Mouse (Mus musculus): ENCODE measurements around the gene Cyb5b. TPM values are rescaled to one million over a fixed set of nuclear protein-coding genes. Genes with fewer than 3 reads are reported as not detected.

The Cyb5b gene
- polyA plus RNA-seq, 1 experiment from 2014 or later, result 165 TPM

GRCm38 (mm10) chr8:107114150-107115007 is 36.1 kb upstream of the Cyb5b start:
- Histone ChIP-seq H3K27me3 (ENCODE audit: control insufficient read depth, insufficient read depth, low read length) (no peaks in the 10 kb centered on the region), H3K27ac (ENCODE audit: low read depth, low read length) (no peak overlapping the region), H3K4me1 (ENCODE audit: control insufficient read depth, insufficient read depth, low read length) (no peaks in the 10 kb centered on the region), H3K4me2 (ENCODE audit: low read depth) (no peak overlapping the region), H3K36me3 (ENCODE audit: control insufficient read depth, insufficient read depth, low read length) (no peaks in the 10 kb centered on the region), H3K9me3 (ENCODE audit: control insufficient read depth, low read length) (no peaks in the 10 kb centered on the region), H3K4me3 (ENCODE audit: low read depth, low read length) (no peak overlapping the region), H3K9ac (ENCODE audit: low read length) (no peak overlapping the region)
- WGBS, result 60% methylated on average over 19 of the region's 19 CpGs
- DNase-seq (ENCODE audit: low spot score) (no peak), ATAC-seq (ENCODE audit: insufficient read depth, low FRiP score, low TSS enrichment) (no peak)

GRCm38 (mm10) chr8:107115008-107115320 is 35.5 kb upstream of the Cyb5b start:
- ATAC-seq (ENCODE audit: insufficient read depth, low FRiP score, low TSS enrichment), result no peak
- Histone ChIP-seq H3K4me1 (ENCODE audit: control insufficient read depth, insufficient read depth, low read length) (no peaks in the 10 kb centered on the region), H3K9ac (ENCODE audit: low read length) (no peak overlapping the region), H3K4me2 (ENCODE audit: low read depth) (no peak overlapping the region), H3K27me3 (ENCODE audit: control insufficient read depth, insufficient read depth, low read length) (no peaks in the 10 kb centered on the region), H3K4me3 (ENCODE audit: low read depth, low read length) (no peak overlapping the region), H3K36me3 (ENCODE audit: control insufficient read depth, insufficient read depth, low read length) (no peaks in the 10 kb centered on the region), H3K27ac (ENCODE audit: low read depth, low read length) (no peak overlapping the region), H3K9me3 (ENCODE audit: control insufficient read depth, low read length) (no peaks in the 10 kb centered on the region)
- DNase-seq (ENCODE audit: low spot score), result no peak
- WGBS, result 70% methylated on average over 10 of the region's 10 CpGs

- no peak for ATAC-seq (ENCODE audit: insufficient read depth, low FRiP score, low TSS enrichment)
- peak; percentile 74 for DNase-seq (ENCODE audit: low spot score)
- H3K9ac ChIP-seq (ENCODE audit: low read length), result no peak overlapping the region
- H3K4me3 ChIP-seq (ENCODE audit: low read depth, low read length), result no peak overlapping the region
- no peaks in the 10 kb centered on the region for H3K9me3 ChIP-seq (ENCODE audit: control insufficient read depth, low read length)
- H3K27me3 ChIP-seq (ENCODE audit: control insufficient read depth, insufficient read depth, low read length), result no peaks in the 10 kb centered on the region
- 18% methylated on average over 11 of the region's 11 CpGs for WGBS
- no peak overlapping the region for H3K27ac ChIP-seq (ENCODE audit: low read depth, low read length)
- no peak overlapping the region for H3K4me2 ChIP-seq (ENCODE audit: low read depth)
- H3K36me3 ChIP-seq (ENCODE audit: control insufficient read depth, insufficient read depth, low read length), result no peaks in the 10 kb centered on the region
- H3K4me1 ChIP-seq (ENCODE audit: control insufficient read depth, insufficient read depth, low read length), result no peaks in the 10 kb centered on the region
Observed at GRCm38 (mm10) chr8:107116023-107116422, 34.4 kb upstream of the Cyb5b start.

GRCm38 (mm10) chr8:107117019-107117418 is 33.4 kb upstream of the Cyb5b start:
- Histone ChIP-seq H3K4me2 (ENCODE audit: low read depth) (no peak overlapping the region), H3K9me3 (ENCODE audit: control insufficient read depth, low read length) (no peaks in the 10 kb centered on the region), H3K9ac (ENCODE audit: low read length) (no peak overlapping the region), H3K4me3 (ENCODE audit: low read depth, low read length) (no peak overlapping the region), H3K27me3 (ENCODE audit: control insufficient read depth, insufficient read depth, low read length) (no peaks in the 10 kb centered on the region), H3K36me3 (ENCODE audit: control insufficient read depth, insufficient read depth, low read length) (no peaks in the 10 kb centered on the region), H3K4me1 (ENCODE audit: control insufficient read depth, insufficient read depth, low read length) (no peaks in the 10 kb centered on the region), H3K27ac (ENCODE audit: low read depth, low read length) (no peak overlapping the region)
- ATAC-seq (ENCODE audit: insufficient read depth, low FRiP score, low TSS enrichment), result no peak
- WGBS, result 15% methylated on average over 2 of the region's 2 CpGs
- no peak for DNase-seq (ENCODE audit: low spot score)

GRCm38 (mm10) chr8:107118803-107119233 is 31.6 kb upstream of the Cyb5b start:
- no peaks in the 10 kb centered on the region for H3K9me3 ChIP-seq (ENCODE audit: control insufficient read depth, low read length)
- no peaks in the 10 kb centered on the region for H3K36me3 ChIP-seq (ENCODE audit: control insufficient read depth, insufficient read depth, low read length)

GRCm38 (mm10) chr8:107119412-107119811 is 31.0 kb upstream of the Cyb5b start:
- 67% methylated on average over 9 of the region's 9 CpGs for WGBS
- H3K4me1 ChIP-seq (ENCODE audit: control insufficient read depth, insufficient read depth, low read length), result 0 out of 2 replicates have a peak, but pooled peaks cover 5% of the 10 kb centered on the region
- no peaks in the 10 kb centered on the region for H3K9me3 ChIP-seq (ENCODE audit: control insufficient read depth, low read length)
- H3K27ac ChIP-seq (ENCODE audit: low read depth, low read length), result no peak overlapping the region
- ATAC-seq (ENCODE audit: insufficient read depth, low FRiP score, low TSS enrichment) (no peak), DNase-seq (ENCODE audit: low spot score) (no peak)
- H3K9ac ChIP-seq (ENCODE audit: low read length), result no peak overlapping the region
- no peak overlapping the region for H3K4me3 ChIP-seq (ENCODE audit: low read depth, low read length)
- H3K4me2 ChIP-seq (ENCODE audit: low read depth), result no peak overlapping the region
- H3K27me3 ChIP-seq (ENCODE audit: control insufficient read depth, insufficient read depth, low read length), result no peaks in the 10 kb centered on the region
- no peaks in the 10 kb centered on the region for H3K36me3 ChIP-seq (ENCODE audit: control insufficient read depth, insufficient read depth, low read length)

More at GRCm38 (mm10) chr8:107118803-107119233, 31.6 kb upstream of the Cyb5b start:
- no peak for DNase-seq (ENCODE audit: low spot score)
- no peak overlapping the region for H3K4me3 ChIP-seq (ENCODE audit: low read depth, low read length)
- 58% methylated on average over 7 of the region's 7 CpGs for WGBS
- H3K4me1 ChIP-seq (ENCODE audit: control insufficient read depth, insufficient read depth, low read length), result 0 out of 2 replicates have a peak, but pooled peaks cover 5% of the 10 kb centered on the region
- H3K27ac ChIP-seq (ENCODE audit: low read depth, low read length), result no peak overlapping the region
- no peaks in the 10 kb centered on the region for H3K27me3 ChIP-seq (ENCODE audit: control insufficient read depth, insufficient read depth, low read length)
- no peak overlapping the region for H3K9ac ChIP-seq (ENCODE audit: low read length)
- ATAC-seq (ENCODE audit: insufficient read depth, low FRiP score, low TSS enrichment), result no peak
- H3K4me2 ChIP-seq (ENCODE audit: low read depth), result no peak overlapping the region

- DNase-seq (ENCODE audit: low spot score) (no peak), ATAC-seq (ENCODE audit: insufficient read depth, low FRiP score, low TSS enrichment) (no peak)
- Histone ChIP-seq H3K36me3 (ENCODE audit: control insufficient read depth, insufficient read depth, low read length) (no peaks in the 10 kb centered on the region), H3K27ac (ENCODE audit: low read depth, low read length) (no peak overlapping the region), H3K9me3 (ENCODE audit: control insufficient read depth, low read length) (no peaks in the 10 kb centered on the region), H3K4me2 (ENCODE audit: low read depth) (no peak overlapping the region), H3K4me1 (ENCODE audit: control insufficient read depth, insufficient read depth, low read length) (0 out of 2 replicates have a peak, but pooled peaks cover 5% of the 10 kb centered on the region), H3K27me3 (ENCODE audit: control insufficient read depth, insufficient read depth, low read length) (no peaks in the 10 kb centered on the region), H3K9ac (ENCODE audit: low read length) (no peak overlapping the region), H3K4me3 (ENCODE audit: low read depth, low read length) (no peak overlapping the region)
Observed at GRCm38 (mm10) chr8:107120806-107121205, 29.6 kb upstream of the Cyb5b start.

GRCm38 (mm10) chr8:107121681-107122291 is 28.7 kb upstream of the Cyb5b start:
- no peak overlapping the region for H3K9ac ChIP-seq (ENCODE audit: low read length)
- DNase-seq (ENCODE audit: low spot score) (no peak), ATAC-seq (ENCODE audit: insufficient read depth, low FRiP score, low TSS enrichment) (no peak)
- 88% methylated on average over 7 of the region's 7 CpGs for WGBS
- no peak overlapping the region for H3K4me3 ChIP-seq (ENCODE audit: low read depth, low read length)
- no peaks in the 10 kb centered on the region for H3K9me3 ChIP-seq (ENCODE audit: control insufficient read depth, low read length)
- H3K27me3 ChIP-seq (ENCODE audit: control insufficient read depth, insufficient read depth, low read length), result no peaks in the 10 kb centered on the region
- H3K27ac ChIP-seq (ENCODE audit: low read depth, low read length), result no peak overlapping the region
- no peak overlapping the region for H3K4me2 ChIP-seq (ENCODE audit: low read depth)
- no peaks in the 10 kb centered on the region for H3K36me3 ChIP-seq (ENCODE audit: control insufficient read depth, insufficient read depth, low read length)
- 0 out of 2 replicates have a peak, but pooled peaks cover 5% of the 10 kb centered on the region for H3K4me1 ChIP-seq (ENCODE audit: control insufficient read depth, insufficient read depth, low read length)

Measured in neural tube, embryonic 11.5 days (tissue).